Mouse (Mus musculus): ENCODE measurements around the gene Gm4302. TPM values are rescaled to one million over a fixed set of nuclear protein-coding genes. Genes with fewer than 3 reads are reported as not detected.
"Not testable (repeated sequence)": the region's sequence is repeated elsewhere in the genome, so short reads cannot be mapped to it uniquely, and the experiment has no call there.

Gm4302 gene
- not detected for total RNA-seq (2021)
- long read RNA-seq, experiment 1 = 0 reads
- long read RNA-seq, experiment 2 = 0 reads

DNA sequence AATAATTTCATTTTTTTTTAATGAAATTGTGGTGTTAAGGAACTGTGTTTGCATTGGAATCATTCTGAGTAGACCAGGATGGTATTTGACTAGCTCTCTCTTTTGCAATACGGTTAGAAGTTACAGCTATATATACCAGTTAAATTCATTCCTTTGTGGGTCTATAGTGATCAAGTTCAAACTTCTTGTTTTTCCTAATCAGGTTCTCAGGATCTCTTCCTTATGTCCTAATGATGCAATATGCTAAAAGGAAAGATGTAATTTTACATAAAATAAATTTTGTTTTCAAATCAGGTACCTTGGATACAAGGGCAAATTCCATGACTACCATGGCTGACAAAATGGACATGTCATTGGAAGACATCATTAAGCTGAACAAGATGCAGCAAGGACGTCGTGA lies at the start of gene Gm4302:
Gene Gm4302, plus strand, starts transcription at position 301 of the 400 bp plus-strand sequence.
- DNase-seq (ENCODE audit: low spot score in 2 of 2) = not testable (repeated sequence)

DNA sequence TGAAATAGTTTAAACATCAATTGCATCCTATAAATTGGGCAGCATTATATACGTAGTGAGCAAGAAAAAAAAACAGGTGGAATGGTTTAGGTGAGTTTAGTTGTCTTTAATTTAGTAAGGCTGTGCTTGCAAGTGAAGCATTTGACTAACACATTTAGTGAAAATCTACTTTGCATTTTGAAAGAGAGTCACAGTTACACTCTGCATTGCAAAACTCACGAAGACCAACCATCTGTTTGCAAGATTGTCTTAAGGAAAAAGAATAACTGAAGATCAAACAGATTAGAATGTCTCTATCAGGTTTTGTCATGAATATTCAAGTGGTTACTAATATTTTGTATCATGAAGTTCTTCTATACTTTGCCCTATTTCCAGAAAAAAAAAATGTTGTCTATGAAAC lies 44.5 kb upstream of the Gm4302 start:
- DNase-seq (ENCODE audit: low spot score in 2 of 2) = no peak

DNA sequence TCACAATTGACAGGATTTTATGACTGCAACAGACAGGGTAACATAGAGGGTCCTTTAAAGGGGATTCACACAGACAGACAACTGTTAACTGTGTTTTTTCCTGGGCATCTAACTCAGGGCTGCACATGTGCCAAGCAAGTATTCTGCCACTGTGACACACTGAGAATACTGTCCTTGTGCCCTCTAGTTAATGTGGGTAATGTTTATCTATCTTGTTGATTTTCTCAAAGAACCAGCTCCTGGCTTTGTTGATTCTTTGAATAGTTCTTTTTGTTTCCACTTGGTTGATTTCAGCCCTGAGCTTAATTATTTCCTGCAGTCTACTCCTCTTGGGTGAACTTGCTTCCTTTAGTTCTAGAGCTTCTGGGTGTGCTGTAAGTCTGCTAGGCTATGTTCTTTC lies 40.5 kb upstream of the Gm4302 start:
- DNase-seq (ENCODE audit: low spot score in 2 of 2) = not testable (repeated sequence)

DNA sequence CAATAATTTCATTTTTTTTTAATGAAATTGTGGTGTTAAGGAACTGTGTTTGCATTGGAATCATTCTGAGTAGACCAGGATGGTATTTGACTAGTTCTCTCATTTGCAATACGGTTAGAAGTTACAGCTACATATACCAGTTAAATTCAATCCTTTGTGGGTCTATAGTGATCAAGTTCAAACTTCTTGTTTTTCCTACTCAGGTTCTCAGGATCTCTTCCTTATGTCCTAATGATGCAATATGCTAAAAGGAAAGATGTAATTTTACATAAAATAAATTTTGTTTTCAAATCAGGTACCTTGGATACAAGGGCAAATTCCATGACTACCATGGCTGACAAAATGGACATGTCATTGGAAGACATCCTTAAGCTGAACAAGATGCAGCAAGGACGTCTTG lies 5.3 kb upstream of the Gm4302 start, which contains the start of gene Gm4301:
Gene Gm4301, plus strand, starts transcription at position 301 of the 400 bp plus-strand sequence.
- DNase-seq (ENCODE audit: low spot score in 2 of 2) = not testable (repeated sequence)

DNA sequence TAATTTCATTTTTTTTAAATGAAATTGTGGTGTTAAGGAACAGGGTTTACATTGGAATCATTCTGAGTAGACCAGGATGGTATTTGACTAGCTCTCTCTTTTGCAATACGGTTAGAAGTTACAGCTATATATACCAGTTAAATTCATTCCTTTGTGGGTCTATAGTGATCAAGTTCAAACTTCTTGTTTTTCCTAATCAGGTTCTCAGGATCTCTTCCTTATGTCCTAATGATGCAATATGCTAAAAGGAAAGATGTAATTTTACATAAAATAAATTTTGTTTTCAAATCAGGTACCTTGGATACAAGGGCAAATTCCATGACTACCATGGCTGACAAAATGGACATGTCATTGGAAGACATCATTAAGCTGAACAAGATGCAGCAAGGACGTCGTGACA lies 5.0 kb downstream of the Gm4302 start, which contains the start of gene Gm4303:
Gene Gm4303, plus strand, starts transcription at position 301 of the 400 bp plus-strand sequence.
- DNase-seq (ENCODE audit: low spot score in 2 of 2) = not testable (repeated sequence)

DNA sequence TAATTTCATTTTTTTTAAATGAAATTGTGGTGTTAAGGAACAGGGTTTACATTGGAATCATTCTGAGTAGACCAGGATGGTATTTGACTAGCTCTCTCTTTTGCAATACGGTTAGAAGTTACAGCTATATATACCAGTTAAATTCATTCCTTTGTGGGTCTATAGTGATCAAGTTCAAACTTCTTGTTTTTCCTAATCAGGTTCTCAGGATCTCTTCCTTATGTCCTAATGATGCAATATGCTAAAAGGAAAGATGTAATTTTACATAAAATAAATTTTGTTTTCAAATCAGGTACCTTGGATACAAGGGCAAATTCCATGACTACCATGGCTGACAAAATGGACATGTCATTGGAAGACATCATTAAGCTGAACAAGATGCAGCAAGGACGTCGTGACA lies 10.2 kb downstream of the Gm4302 start, which contains the start of gene Gm4305:
Gene Gm4305, plus strand, starts transcription at position 301 of the 400 bp plus-strand sequence.
- not testable (repeated sequence) for DNase-seq (ENCODE audit: low spot score in 2 of 2)

DNA sequence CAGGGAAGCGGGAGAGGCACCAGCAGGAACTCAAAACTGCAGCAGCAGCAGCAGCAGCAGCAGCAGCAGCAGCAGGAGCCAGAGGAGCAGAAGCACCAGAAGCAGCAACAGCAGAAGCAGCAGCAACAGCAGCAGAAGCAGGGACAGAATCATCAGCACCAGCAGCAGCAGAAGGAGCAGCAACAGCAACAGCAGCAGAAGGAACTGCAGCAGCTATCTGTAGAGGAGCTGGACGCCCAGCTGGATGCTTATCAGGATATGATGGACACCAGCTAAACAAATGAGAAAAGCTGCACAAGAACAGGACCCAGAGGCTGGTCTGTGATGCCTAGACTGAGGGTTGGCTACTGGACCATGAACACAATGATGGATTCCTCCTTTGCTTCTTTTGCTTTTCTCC lies 16.2 kb downstream of the Gm4302 start:
- peak; percentile 2 to 3 for DNase-seq (ENCODE audit: low spot score in 2 of 2)

DNA sequence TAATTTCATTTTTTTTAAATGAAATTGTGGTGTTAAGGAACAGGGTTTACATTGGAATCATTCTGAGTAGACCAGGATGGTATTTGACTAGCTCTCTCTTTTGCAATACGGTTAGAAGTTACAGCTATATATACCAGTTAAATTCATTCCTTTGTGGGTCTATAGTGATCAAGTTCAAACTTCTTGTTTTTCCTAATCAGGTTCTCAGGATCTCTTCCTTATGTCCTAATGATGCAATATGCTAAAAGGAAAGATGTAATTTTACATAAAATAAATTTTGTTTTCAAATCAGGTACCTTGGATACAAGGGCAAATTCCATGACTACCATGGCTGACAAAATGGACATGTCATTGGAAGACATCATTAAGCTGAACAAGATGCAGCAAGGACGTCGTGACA lies 20.4 kb downstream of the Gm4302 start, which contains the start of gene Gm4307:
Gene Gm4307, plus strand, starts transcription at position 301 of the 400 bp plus-strand sequence.
- DNase-seq (ENCODE audit: low spot score in 2 of 2) = not testable (repeated sequence)

DNA sequence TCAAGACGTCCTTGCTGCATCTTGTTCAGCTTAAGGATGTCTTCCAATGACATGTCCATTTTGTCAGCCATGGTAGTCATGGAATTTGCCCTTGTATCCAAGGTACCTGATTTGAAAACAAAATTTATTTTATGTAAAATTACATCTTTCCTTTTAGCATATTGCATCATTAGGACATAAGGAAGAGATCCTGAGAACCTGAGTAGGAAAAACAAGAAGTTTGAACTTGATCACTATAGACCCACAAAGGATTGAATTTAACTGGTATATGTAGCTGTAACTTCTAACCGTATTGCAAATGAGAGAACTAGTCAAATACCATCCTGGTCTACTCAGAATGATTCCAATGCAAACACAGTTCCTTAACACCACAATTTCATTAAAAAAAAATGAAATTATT lies 41.8 kb downstream of the Gm4302 start, which contains the start of gene Gm4312:
Gene Gm4312, minus strand, starts transcription at position 101 of the 400 bp plus-strand sequence.
- DNase-seq (ENCODE audit: low spot score in 2 of 2) = not testable (repeated sequence)

Other genes starting within 250 kb of the Gm4302 start
- not detected for gene Gm4301, start 5.2 kb upstream of the Gm4302 start, total RNA-seq (2021)
- gene Gm4303, start 5.1 kb downstream of the Gm4302 start, total RNA-seq (2021) = not detected
- not detected for gene Gm4305, start 10.3 kb downstream of the Gm4302 start, total RNA-seq (2021)
- gene Gm4307, start 20.5 kb downstream of the Gm4302 start, total RNA-seq (2021) = not detected
- gene Gm4312, start 41.7 kb downstream of the Gm4302 start, total RNA-seq (2021) = not detected
- gene Tmtc3, start 146.5 kb downstream of the Gm4302 start, total RNA-seq (2021) = 10 to 100 TPM; 12.7 to 16.3 TPM
- gene Cep290, start 146.7 kb downstream of the Gm4302 start, total RNA-seq (2021) = 10 to 100 TPM; 15.2 to 17.2 TPM
- gene 4930430F08Rik, start 249.6 kb downstream of the Gm4302 start, total RNA-seq (2021) = 10 to 100 TPM; 23.3 to 24.0 TPM
- gene 1700017N19Rik, start 249.6 kb downstream of the Gm4302 start, total RNA-seq (2021) = not detected